15 mouse cellular contexts compared by ENCODE assay signal in genomic region chr14:117905701-117906100, GRCm38 (mm10).
DNase-seq lines count a peak whose midpoint lies in the region; ATAC-seq and TF ChIP-seq lines count a peak whose summit lies in the region.
"Had no signal": no experiment of that assay in that cellular context is flagged by ENCODE, and none has a peak within 500 bp of the region (broad histone marks: within the 10 kb centered on the region; RNA-seq: fewer than 3 reads in every experiment).

No protein-coding gene starts in this region.

- peaks cover 15% of the 10 kb centered on the region; the same call in 1 of the 2 replicates for H3K4me1 ChIP-seq in lung, embryonic 14.5 days (ENCODE audit: insufficient read depth)
- H3K4me1 ChIP-seq in forebrain, embryonic 14.5 days (ENCODE audit: control insufficient read depth, insufficient read depth, low read length), result peaks cover 12% of the 10 kb centered on the region
- peaks cover 26% of the 10 kb centered on the region for H3K4me1 ChIP-seq in hindbrain, embryonic 13.5 days (replicated peaks)
- H3K4me1 ChIP-seq in neural tube, embryonic 13.5 days (replicated peaks), result peaks cover 35% of the 10 kb centered on the region

- no peaks in the 10 kb centered on the region for H3K27me3 ChIP-seq in lung, embryonic 14.5 days (ENCODE audit: insufficient read depth, low read length)
- H3K27me3 ChIP-seq in forebrain, embryonic 14.5 days (replicated peaks; ENCODE audit: control insufficient read depth, insufficient read depth, low read length), result no peaks in the 10 kb centered on the region
- 0 out of 2 replicates have a peak, but pooled peaks cover 7% of the 10 kb centered on the region for H3K27me3 ChIP-seq in hindbrain, embryonic 13.5 days
- peaks cover 7% of the 10 kb centered on the region; the same call in 1 of the 2 replicates for H3K27me3 ChIP-seq in neural tube, embryonic 13.5 days
- H3K27me3 ChIP-seq: embryonic facial prominence, embryonic 15.5 days; Patski had no signal

- no peak for DNase-seq in lung, embryonic 14.5 days
- DNase-seq in lung, postnatal 10 days, result no peak
- DNase-seq in forebrain, embryonic 14.5 days (ENCODE audit: low spot score), result no peak
- no peak for DNase-seq in adrenal gland, postnatal 36 days
- no peak for DNase-seq in heart, adult 18-20 months
- DNase-seq: cerebellum, postnatal 36 days; heart, postnatal 36 days; kidney, adult 9 months; layer of hippocampus, postnatal 36 days; lung, adult 2 months; thymus, postnatal 36 days had no signal

- no peak overlapping the region; the same call in 1 of the 2 replicates for H3K9ac ChIP-seq in lung, embryonic 14.5 days
- H3K9ac ChIP-seq in forebrain, embryonic 14.5 days (ENCODE audit: low read length), result no peak overlapping the region
- H3K9ac ChIP-seq in hindbrain, embryonic 13.5 days, result peak overlapping the region; percentile 55; the same call in 1 of the 2 replicates
- H3K9ac ChIP-seq in neural tube, embryonic 13.5 days, result peak overlapping the region; percentile 22; the same call in 1 of the 2 replicates
- H3K9ac ChIP-seq: embryonic facial prominence, embryonic 15.5 days had no signal

- 0 out of 2 replicates have a peak overlapping the region, but pooled peaks have one; percentile 7 for H3K4me2 ChIP-seq in lung, embryonic 14.5 days
- H3K4me2 ChIP-seq in forebrain, embryonic 14.5 days (ENCODE audit: low read length), result peak overlapping the region; percentile 11; the same call in 1 of the 2 replicates
- H3K4me2 ChIP-seq in hindbrain, embryonic 13.5 days, result peak overlapping the region; percentile 36
- peak overlapping the region; percentile 30 for H3K4me2 ChIP-seq in neural tube, embryonic 13.5 days
- H3K4me2 ChIP-seq: embryonic facial prominence, embryonic 15.5 days had no signal

- no peaks in the 10 kb centered on the region for H3K9me3 ChIP-seq in lung, embryonic 14.5 days (ENCODE audit: low read depth, low read length)
- no peaks in the 10 kb centered on the region for H3K9me3 ChIP-seq in forebrain, embryonic 14.5 days (replicated peaks; ENCODE audit: control insufficient read depth, low read length)
- no peaks in the 10 kb centered on the region for H3K9me3 ChIP-seq in hindbrain, embryonic 13.5 days
- H3K9me3 ChIP-seq in neural tube, embryonic 13.5 days, result no peaks in the 10 kb centered on the region
- H3K9me3 ChIP-seq: embryonic facial prominence, embryonic 15.5 days had no signal

- no peak for ATAC-seq in lung, embryonic 14.5 days (ENCODE audit: insufficient read depth)
- ATAC-seq in forebrain, embryonic 14.5 days, result peak; percentile 10; the same call in 1 of the 2 replicates
- no peak for ATAC-seq in hindbrain, embryonic 13.5 days (ENCODE audit: low FRiP score)
- peak; percentile 49; the same call in 1 of the 2 replicates for ATAC-seq in neural tube, embryonic 13.5 days (ENCODE audit: low read depth)
- ATAC-seq: Patski had no signal

- H3K27ac ChIP-seq in lung, embryonic 14.5 days (ENCODE audit: low read depth), result no peak overlapping the region
- no peak overlapping the region for H3K27ac ChIP-seq in forebrain, embryonic 14.5 days (ENCODE audit: low read depth, low read length)
- H3K27ac ChIP-seq in hindbrain, embryonic 13.5 days, result peak overlapping the region; percentile 48
- peak overlapping the region; percentile 34; the same call in 1 of the 2 replicates for H3K27ac ChIP-seq in neural tube, embryonic 13.5 days (replicated peaks)
- H3K27ac ChIP-seq: embryonic facial prominence, embryonic 15.5 days had no signal

- WGBS in lung, embryonic 14.5 days, result 21% methylated on average over 10 of the region's 10 CpGs
- WGBS in forebrain, embryonic 14.5 days, result 28% methylated on average over 10 of the region's 10 CpGs
- 9% methylated on average over 10 of the region's 10 CpGs for WGBS in hindbrain, embryonic 13.5 days
- 11% methylated on average over 10 of the region's 10 CpGs for WGBS in neural tube, embryonic 13.5 days

- TF ChIP-seq CTCF in lung, embryonic 14.5 days (IDR thresholded peaks at IDR 0.05; ENCODE audit: low read depth), result no peak

- H3K36me3 ChIP-seq in lung, embryonic 14.5 days (ENCODE audit: insufficient read depth), result no peaks in the 10 kb centered on the region
- H3K36me3 ChIP-seq in forebrain, embryonic 14.5 days (ENCODE audit: control insufficient read depth, insufficient read depth, low read length), result no peaks in the 10 kb centered on the region
- H3K36me3 ChIP-seq in hindbrain, embryonic 13.5 days, result no peaks in the 10 kb centered on the region
- no peaks in the 10 kb centered on the region for H3K36me3 ChIP-seq in neural tube, embryonic 13.5 days
- H3K36me3 ChIP-seq: embryonic facial prominence, embryonic 15.5 days had no signal

- H3K4me3 ChIP-seq in lung, embryonic 14.5 days (ENCODE audit: low read depth, low read length), result no peak overlapping the region
- H3K4me3 ChIP-seq in forebrain, embryonic 14.5 days (ENCODE audit: low read depth, low read length), result no peak overlapping the region
- no peak overlapping the region for H3K4me3 ChIP-seq in hindbrain, embryonic 13.5 days
- H3K4me3 ChIP-seq in neural tube, embryonic 13.5 days, result no peak overlapping the region
- H3K4me3 ChIP-seq: embryonic facial prominence, embryonic 15.5 days had no signal

Comparison
In these comparisons a context has a peak if more than half of its experiments do, and no peak if none do; other contexts are left out.
1. ATAC-seq: peak in forebrain, embryonic 14.5 days (single experiment) and neural tube, embryonic 13.5 days (single experiment); none in lung, embryonic 14.5 days (single experiment) and hindbrain, embryonic 13.5 days (single experiment).
2. H3K27ac ChIP-seq: peak in hindbrain, embryonic 13.5 days (single experiment) and neural tube, embryonic 13.5 days (single experiment); none in lung, embryonic 14.5 days (single experiment) and forebrain, embryonic 14.5 days (single experiment).
3. H3K9ac ChIP-seq: peak in hindbrain, embryonic 13.5 days (single experiment) and neural tube, embryonic 13.5 days (single experiment); none in lung, embryonic 14.5 days (single experiment) and forebrain, embryonic 14.5 days (single experiment).
4. Peak in every context shown above with its lines, with median percentiles within 50 percentile points of each other: H3K4me2 ChIP-seq.